Mouse (Mus musculus) heart, embryonic 10.5 days (tissue): ENCODE data around the gene Nup160. TPM values are rescaled to one million over a fixed set of nuclear protein-coding genes. Genes with fewer than 3 reads are reported as not detected.
A peak's percentile ranks its signal among the peaks of the same experiment; 100 is the strongest.

ENCODE experiments used
- DNase-seq: peaks from one replicate; pipeline ENCODE4 v3.0.0-alpha.2; 2017; ENCODE audit warnings: low spot score
- H3K27ac ChIP-seq: fragments of 300-500 bp; sonication (generic); 2 replicates; pipeline ENCODE4 v1.5.1; 2016; ENCODE audit warnings: mild to moderate bottlenecking
- H3K27me3 ChIP-seq: fragments of 300-500 bp; sonication (generic); 2 replicates; pipeline ENCODE4 v1.6.1; 2016; ENCODE audit warnings: mild to moderate bottlenecking; ENCODE audit not compliant: poor library complexity, insufficient read depth, severe bottlenecking
- H3K36me3 ChIP-seq: fragments of 300-500 bp; sonication (generic); 2 replicates; pipeline ENCODE4 v1.6.1; 2016; ENCODE audit warnings: mild to moderate bottlenecking, moderate library complexity
- H3K4me1 ChIP-seq: fragments of 300-500 bp; sonication (generic); 2 replicates; pipeline ENCODE4 v1.6.1; 2016; ENCODE audit warnings: mild to moderate bottlenecking
- H3K4me3 ChIP-seq: fragments of 300-500 bp; sonication (generic); 2 replicates; pipeline ENCODE4 v1.5.1; 2016; ENCODE audit warnings: mild to moderate bottlenecking, moderate library complexity
- H3K9me3 ChIP-seq: fragments of 300-500 bp; sonication (generic); 2 replicates; pipeline ENCODE4 v1.6.1; 2016; ENCODE audit warnings: mild to moderate bottlenecking, moderate library complexity
- WGBS: fragments of 180-500 bp; shearing (Covaris S2); methylation state at CpG from one replicate; pipeline ENCODE4 v1.1.7; 2016; 5-methylcytosine and 5-hydroxymethylcytosine counted together
- polyA plus RNA-seq: library from polyadenylated mRNA; unstranded; fragments of >200 nt; fragmentation: Nextera tagmentation; extraction: Ambion mirVana; gene quantifications from 2 replicates; pipeline ENCODE4 v1.2.1, GENCODE M21; 2016

Nup160 gene
- polyA plus RNA-seq, 1 experiment from 2014 or later = 49.2 TPM

- 39% methylated on average over 2 of the region's 2 CpGs for WGBS
- no peak for DNase-seq
- Histone ChIP-seq H3K4me1 (peaks cover 19% of the 10 kb centered on the region), H3K9me3 (no peaks in the 10 kb centered on the region), H3K27ac (no peak overlapping the region), H3K36me3 (peaks cover 37% of the 10 kb centered on the region), H3K27me3 (peaks cover 17% of the 10 kb centered on the region), H3K4me3 (no peak overlapping the region)
These were observed 104.9 kb downstream of the Nup160 start for GRCm38 (mm10) chr2:90781938-90782337.

GRCm38 (mm10) chr2:90782458-90782857 lies 105.4 kb downstream of the Nup160 start, which contains the start of gene Agbl2:
TSS of gene Agbl2 (plus strand) at chr2:90782727.
- peak; percentile 79 for DNase-seq
- Histone ChIP-seq H3K9me3 (no peaks in the 10 kb centered on the region), H3K4me1 (peaks cover 19% of the 10 kb centered on the region), H3K27ac (peak within 1 kb of the TSS; percentile 63), H3K27me3 (peaks cover 17% of the 10 kb centered on the region), H3K4me3 (peak within 1 kb of the TSS; percentile 68), H3K36me3 (peaks cover 33% of the 10 kb centered on the region)
- WGBS = 5% methylated on average over 11 of the region's 11 CpGs

GRCm38 (mm10) chr2:90782901-90783486 lies 106.0 kb downstream of the Nup160 start:
- peak overlapping the region; percentile 63 for H3K27ac ChIP-seq

More at GRCm38 (mm10) chr2:90782901-90783486, 106.0 kb downstream of the Nup160 start:
- 1% methylated on average over 27 of the region's 29 CpGs for WGBS
- H3K4me3 ChIP-seq = peak overlapping the region; percentile 68
- peaks cover 27% of the 10 kb centered on the region for H3K36me3 ChIP-seq
- H3K4me1 ChIP-seq = peaks cover 19% of the 10 kb centered on the region
- no peaks in the 10 kb centered on the region for H3K9me3 ChIP-seq
- DNase-seq = no peak
- H3K27me3 ChIP-seq = peaks cover 17% of the 10 kb centered on the region

Other genes with a start within 250 kb of the Nup160 start
- gene Ptprj, start 96.6 kb upstream of the Nup160 start, polyA plus RNA-seq = 1.1 and 2.4 TPM in 2 replicates
- gene Fnbp4, start 68.2 kb downstream of the Nup160 start, polyA plus RNA-seq = 71.3 and 81.8 TPM in 2 replicates
- 0.51 and 0.92 TPM in 2 replicates for gene Agbl2, start 105.5 kb downstream of the Nup160 start, polyA plus RNA-seq
- 252 and 254 TPM in 2 replicates for gene Mtch2, start 169.9 kb downstream of the Nup160 start, polyA plus RNA-seq
- 8.6 and 11.1 TPM in 2 replicates for gene C1qtnf4, start 208.6 kb downstream of the Nup160 start, polyA plus RNA-seq
- gene Kbtbd4, start 227.5 kb downstream of the Nup160 start, polyA plus RNA-seq = 33.2 and 42.2 TPM in 2 replicates
- 276 and 329 TPM in 2 replicates for gene Ndufs3, start 227.6 kb downstream of the Nup160 start, polyA plus RNA-seq